Comparison of ENCODE assay signal across 9 mouse cellular contexts in the genomic region with DNA sequence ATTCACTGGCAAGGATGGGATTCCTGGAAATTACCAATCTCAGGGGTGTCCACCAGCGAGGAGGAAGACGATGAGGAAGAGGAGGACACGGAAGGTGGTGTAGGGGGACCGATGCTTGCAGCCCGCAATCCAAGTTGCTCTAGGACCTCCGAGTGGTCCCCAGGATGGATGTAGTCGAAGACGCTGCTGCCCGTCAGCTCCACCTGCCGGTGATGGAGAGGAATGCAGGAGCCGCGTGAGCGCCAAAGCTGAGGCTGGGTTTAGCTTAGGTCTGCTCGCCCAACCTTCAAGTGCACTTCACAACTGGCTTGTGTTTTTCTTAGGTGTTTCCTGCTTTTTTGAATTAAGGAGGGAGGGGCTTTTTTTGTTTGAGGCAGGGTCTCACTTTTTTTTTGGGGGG. TPM values are rescaled to one million over a fixed set of nuclear protein-coding genes. Genes with fewer than 3 reads are reported as not detected.
DNase-seq lines count a peak whose midpoint lies in the region; ATAC-seq and TF ChIP-seq lines count a peak whose summit lies in the region.
"Had no signal": no experiment of that assay in that cellular context is flagged by ENCODE, and none has a peak within 500 bp of the region (broad histone marks: within the 10 kb centered on the region; RNA-seq: fewer than 3 reads in every experiment).

No protein-coding gene starts in this region.

- no peaks in the 10 kb centered on the region for H3K4me1 ChIP-seq in embryonic facial prominence, embryonic 14.5 days (ENCODE audit: control insufficient read depth, insufficient read depth, low read length)
- no peaks in the 10 kb centered on the region for H3K4me1 ChIP-seq in heart, postnatal 0 days (ENCODE audit: control insufficient read depth, insufficient read depth)

- no peak overlapping the region for H3K9ac ChIP-seq in embryonic facial prominence, embryonic 14.5 days (ENCODE audit: low read depth, low read length)
- H3K9ac ChIP-seq in heart, postnatal 0 days (replicated peaks; ENCODE audit: low read depth, low read length), result no peak overlapping the region

- peak; percentile 85 for DNase-seq in adrenal gland, postnatal 14 days
- peak; percentile 73 for DNase-seq in embryonic facial prominence, embryonic 14.5 days (ENCODE audit: low spot score)
- DNase-seq in heart, postnatal 0 days (ENCODE audit: low spot score), result peak; percentile 59
- DNase-seq in layer of hippocampus, adult 11-12 months (ENCODE audit: low spot score), result peak; percentile 81
- DNase-seq in lung, postnatal 25 days (ENCODE audit: low spot score), result peak; percentile 71
- DNase-seq in retina, embryonic 14.5 days (ENCODE audit: low spot score), result peak; percentile 91
- peak; percentile 86 for DNase-seq in thymus, postnatal 25 days

- TF ChIP-seq EP300 in heart, postnatal 0 days (IDR thresholded peaks at IDR 0.05; ENCODE audit: low read depth), result no peak

- H3K4me2 ChIP-seq in embryonic facial prominence, embryonic 14.5 days (ENCODE audit: low read depth, low read length), result no peak overlapping the region
- H3K4me2 ChIP-seq in heart, postnatal 0 days (ENCODE audit: low read depth, low read length), result no peak overlapping the region

- H3K27ac ChIP-seq in embryonic facial prominence, embryonic 14.5 days (replicated peaks; ENCODE audit: low read depth, low read length), result no peak overlapping the region
- no peak overlapping the region for H3K27ac ChIP-seq in heart, postnatal 0 days (ENCODE audit: low read depth)

- H3K27me3 ChIP-seq in embryonic facial prominence, embryonic 14.5 days (replicated peaks; ENCODE audit: control insufficient read depth, insufficient read depth, low read length), result no peaks in the 10 kb centered on the region
- H3K27me3 ChIP-seq in heart, postnatal 0 days (ENCODE audit: control insufficient read depth, insufficient read depth, low read length), result 0 out of 2 replicates have a peak, but pooled peaks cover 9% of the 10 kb centered on the region

- ATAC-seq in CD4-positive, CD25-positive, alpha-beta regulatory T cell, adult 4 months, result peak; percentile 79
- ATAC-seq in embryonic facial prominence, embryonic 14.5 days (ENCODE audit: low read depth), result peak; percentile 74
- ATAC-seq in heart, postnatal 0 days (ENCODE audit: insufficient read depth, low read depth), result peak; percentile 52

- peak; percentile 93 for TF ChIP-seq CTCF in heart, postnatal 0 days (IDR thresholded peaks at IDR 0.05; ENCODE audit: low read depth)

- WGBS in embryonic facial prominence, embryonic 14.5 days, result 2% methylated on average over 14 of the region's 14 CpGs
- 2% methylated on average over 14 of the region's 14 CpGs for WGBS in heart, postnatal 0 days

- H3K9me3 ChIP-seq in embryonic facial prominence, embryonic 14.5 days (ENCODE audit: control insufficient read depth, low read length), result no peaks in the 10 kb centered on the region
- H3K9me3 ChIP-seq in heart, postnatal 0 days (replicated peaks; ENCODE audit: control insufficient read depth, low read length), result no peaks in the 10 kb centered on the region

- no peaks in the 10 kb centered on the region for H3K36me3 ChIP-seq in embryonic facial prominence, embryonic 14.5 days (ENCODE audit: control insufficient read depth, insufficient read depth, low read length)
- no peaks in the 10 kb centered on the region for H3K36me3 ChIP-seq in heart, postnatal 0 days (replicated peaks; ENCODE audit: control insufficient read depth, insufficient read depth, low read length)

- no peak overlapping the region for H3K4me3 ChIP-seq in embryonic facial prominence, embryonic 14.5 days (ENCODE audit: low read depth, low read length)
- no peak overlapping the region for H3K4me3 ChIP-seq in heart, postnatal 0 days (ENCODE audit: low read depth, low read length)

RNA-seq across cellular contexts. Expression of a gene that starts 10.6 kb away (rescaled TPM):
- polyA plus RNA-seq in CD4-positive, CD25-positive, alpha-beta regulatory T cell, adult 4 months (2017; shearing (Covaris generic)), result 1 to 10 TPM; 2.5 to 4.9 TPM
- total RNA-seq in adrenal gland, postnatal 14 days (2021), result 46.2 and 49.2 TPM in 2 replicates
- 49.5 and 54.5 TPM in 2 replicates for polyA plus RNA-seq in embryonic facial prominence, embryonic 14.5 days (2014; fragmentation: Nextera tagmentation; extraction: Ambion mirVana)
- 94.2 and 123 TPM in 2 replicates for total RNA-seq in heart, postnatal 0 days (2014; rRNA removed; ENCODE audit: low replicate concordance)
- polyA plus RNA-seq in heart, postnatal 0 days (2015; fragmentation: Nextera tagmentation; extraction: Ambion mirVana), result 153 and 154 TPM in 2 replicates

RNA-seq across cellular contexts. Expression of a gene that starts 14.3 kb away (rescaled TPM):
- polyA plus RNA-seq in CD4-positive, CD25-positive, alpha-beta regulatory T cell, adult 4 months (2017; shearing (Covaris generic)), result not detected
- total RNA-seq in adrenal gland, postnatal 14 days (2021), result not detected in 2 replicates
- 0.10 and 0.11 TPM in 2 replicates for polyA plus RNA-seq in embryonic facial prominence, embryonic 14.5 days (2014; fragmentation: Nextera tagmentation; extraction: Ambion mirVana)
- not detected in 2 replicates for total RNA-seq in heart, postnatal 0 days (2014; rRNA removed; ENCODE audit: low replicate concordance)
- 0.18 and 0.29 TPM in 2 replicates for polyA plus RNA-seq in heart, postnatal 0 days (2015; fragmentation: Nextera tagmentation; extraction: Ambion mirVana)
- polyA plus RNA-seq: gonadal fat pad, adult 2 months had no signal
